ENCODE assay signal across 8 mouse cellular contexts in genomic region chr2:77945596-77946485, GRCm38 (mm10). TPM values are rescaled to one million over a fixed set of nuclear protein-coding genes. Genes with fewer than 3 reads are reported as not detected.
DNase-seq lines count a peak whose midpoint lies in the region; ATAC-seq and TF ChIP-seq lines count a peak whose summit lies in the region.

Gene Cwc22 (minus strand): TSS chr2:77946375.

- DNase-seq in 3134 (ENCODE audit: extremely low read depth, insufficient read length, low spot score), result peak; percentile 82
- DNase-seq in adrenal gland, postnatal 36 days, result peak; percentile 91 to 93
- peak; percentile 91 to 97 for DNase-seq in heart, adult 18-20 months
- DNase-seq in kidney, adult 2 months, result peak; percentile 94
- DNase-seq in spleen, adult 2 months (ENCODE audit: low read depth in 1 of 2, low spot score in 2 of 2), result peak; percentile 8 to 90

- H3K4me2 ChIP-seq in embryonic facial prominence, embryonic 13.5 days, result peak within 1 kb of the TSS; percentile 84
- H3K4me2 ChIP-seq in limb, embryonic 12.5 days, result peak within 1 kb of the TSS; percentile 82
- peak within 1 kb of the TSS; percentile 73 for H3K4me2 ChIP-seq in midbrain, embryonic 15.5 days

- no peak for TF ChIP-seq POLR2A in kidney, adult 2 months (IDR thresholded peaks at IDR 0.05; ENCODE audit: low read depth, low read length)
- TF ChIP-seq POLR2A in spleen, adult 2 months (IDR thresholded peaks at IDR 0.05; ENCODE audit: low read depth, low read length), result peak; percentile 29

- under 1% methylated on average over 55 of the region's 55 CpGs for WGBS in embryonic facial prominence, embryonic 13.5 days
- under 1% methylated on average over 55 of the region's 55 CpGs for WGBS in kidney, adult 2 months
- under 1% methylated on average over 55 of the region's 55 CpGs for WGBS in limb, embryonic 12.5 days
- WGBS in midbrain, embryonic 15.5 days, result under 1% methylated on average over 55 of the region's 55 CpGs
- 2% methylated on average over 55 of the region's 55 CpGs for WGBS in spleen, adult 2 months

- ATAC-seq in embryonic facial prominence, embryonic 13.5 days (ENCODE audit: insufficient number of reproducible peaks, insufficient read depth, low FRiP score, low TSS enrichment, low read depth), result peak; percentile 84
- ATAC-seq in limb, embryonic 12.5 days (ENCODE audit: insufficient number of reproducible peaks, insufficient read depth, low FRiP score, low TSS enrichment, low read depth), result peak; percentile 81
- ATAC-seq in midbrain, embryonic 15.5 days (replicated peaks), result peak; percentile 96

- peak within 1 kb of the TSS; percentile 96 for H3K9ac ChIP-seq in embryonic facial prominence, embryonic 13.5 days
- peak within 1 kb of the TSS; percentile 92 for H3K9ac ChIP-seq in limb, embryonic 12.5 days (replicated peaks)
- H3K9ac ChIP-seq in midbrain, embryonic 15.5 days, result peak within 1 kb of the TSS; percentile 91

- H3K4me3 ChIP-seq in embryonic facial prominence, embryonic 13.5 days, result peak within 1 kb of the TSS; percentile 78
- peak within 1 kb of the TSS; percentile 91 for H3K4me3 ChIP-seq in kidney, adult 2 months (ENCODE audit: insufficient read depth, low read depth, low read length)
- H3K4me3 ChIP-seq in limb, embryonic 12.5 days (replicated peaks), result peak within 1 kb of the TSS; percentile 72
- peak within 1 kb of the TSS; percentile 86 for H3K4me3 ChIP-seq in midbrain, embryonic 15.5 days
- peak within 1 kb of the TSS; percentile 84 for H3K4me3 ChIP-seq in spleen, adult 2 months (ENCODE audit: extremely low read depth, insufficient read depth, insufficient read length)

- H3K36me3 ChIP-seq in embryonic facial prominence, embryonic 13.5 days, result peaks cover 4% of the 10 kb centered on the region; the same call in 1 of the 2 replicates
- no peaks in the 10 kb centered on the region for H3K36me3 ChIP-seq in kidney, adult 2 months (ENCODE audit: control insufficient read depth, insufficient read depth, low read length)
- H3K36me3 ChIP-seq in limb, embryonic 12.5 days, result peaks cover 4% of the 10 kb centered on the region; the same call in 1 of the 2 replicates
- no peaks in the 10 kb centered on the region for H3K36me3 ChIP-seq in midbrain, embryonic 15.5 days (replicated peaks)
- no peaks in the 10 kb centered on the region for H3K36me3 ChIP-seq in spleen, adult 2 months (ENCODE audit: control insufficient read depth, insufficient read depth, low read length)

- H3K27ac ChIP-seq in embryonic facial prominence, embryonic 13.5 days, result peak within 1 kb of the TSS; percentile 77
- H3K27ac ChIP-seq in kidney, adult 2 months (ENCODE audit: insufficient read depth, low read depth, low read length), result peak within 1 kb of the TSS; percentile 69
- peak within 1 kb of the TSS; percentile 75 for H3K27ac ChIP-seq in limb, embryonic 12.5 days
- peak within 1 kb of the TSS; percentile 86 for H3K27ac ChIP-seq in midbrain, embryonic 15.5 days
- peak within 1 kb of the TSS; percentile 78 for H3K27ac ChIP-seq in spleen, adult 2 months (ENCODE audit: insufficient read depth, low read length)

- no peaks in the 10 kb centered on the region for H3K27me3 ChIP-seq in embryonic facial prominence, embryonic 13.5 days
- no peaks in the 10 kb centered on the region for H3K27me3 ChIP-seq in kidney, adult 2 months (replicated peaks; ENCODE audit: control insufficient read depth, insufficient read depth, low read length)
- H3K27me3 ChIP-seq in limb, embryonic 12.5 days, result no peaks in the 10 kb centered on the region
- H3K27me3 ChIP-seq in midbrain, embryonic 15.5 days (replicated peaks), result no peaks in the 10 kb centered on the region
- no peaks in the 10 kb centered on the region for H3K27me3 ChIP-seq in spleen, adult 2 months (ENCODE audit: control insufficient read depth, insufficient read depth, low read length)

- no peaks in the 10 kb centered on the region for H3K9me3 ChIP-seq in embryonic facial prominence, embryonic 13.5 days
- no peaks in the 10 kb centered on the region for H3K9me3 ChIP-seq in limb, embryonic 12.5 days
- H3K9me3 ChIP-seq in midbrain, embryonic 15.5 days, result no peaks in the 10 kb centered on the region

- peaks cover 14% of the 10 kb centered on the region for H3K4me1 ChIP-seq in embryonic facial prominence, embryonic 13.5 days
- no peaks in the 10 kb centered on the region for H3K4me1 ChIP-seq in kidney, adult 2 months (ENCODE audit: control insufficient read depth, insufficient read depth, low read length)
- H3K4me1 ChIP-seq in limb, embryonic 12.5 days (replicated peaks), result peaks cover 11% of the 10 kb centered on the region
- peaks cover 13% of the 10 kb centered on the region for H3K4me1 ChIP-seq in midbrain, embryonic 15.5 days
- H3K4me1 ChIP-seq in spleen, adult 2 months (ENCODE audit: control insufficient read depth, insufficient read depth, insufficient read length), result no peaks in the 10 kb centered on the region

- no peak for TF ChIP-seq CTCF in kidney, adult 2 months (conservative IDR thresholded peaks at IDR 0.05; ENCODE audit: insufficient read depth, insufficient read length, low read depth, low read length)
- no peak for TF ChIP-seq CTCF in spleen, adult 2 months (IDR thresholded peaks at IDR 0.05; ENCODE audit: extremely low read depth, insufficient read depth, insufficient read length, insufficient replicate concordance)

RNA-seq across cellular contexts. Expression of gene Cwc22, which starts in this region (rescaled TPM):
- total RNA-seq in adrenal gland, postnatal 36 days (2021), result 10 to 100 TPM; 29.8 to 32.3 TPM
- 35.5 and 37.3 TPM in 2 replicates for polyA plus RNA-seq in embryonic facial prominence, embryonic 13.5 days (2015; fragmentation: Nextera tagmentation; extraction: Ambion mirVana)
- 10 to 100 TPM; 11.1 to 11.9 TPM for total RNA-seq in heart, adult 18-20 months (2021)
- 3.4 and 5.7 TPM in 2 replicates for polyA plus RNA-seq in kidney, adult 2 months (2012; rRNA removed)
- 37.2 and 40.5 TPM in 2 replicates for polyA plus RNA-seq in limb, embryonic 12.5 days (2016; fragmentation: Nextera tagmentation; extraction: Ambion mirVana)
- 21.5 and 22.9 TPM in 2 replicates for polyA plus RNA-seq in midbrain, embryonic 15.5 days (2015; fragmentation: Nextera tagmentation; extraction: Ambion mirVana)
- polyA plus RNA-seq in spleen, adult 2 months (2012; rRNA removed), result 2.8 and 2.9 TPM in 2 replicates

Comparison
In these comparisons a context has a peak if more than half of its experiments do, and no peak if none do; other contexts are left out.
1. Peak in every context shown above with its lines: DNase-seq, ATAC-seq, H3K4me3 ChIP-seq and H3K27ac ChIP-seq.